Mouse (Mus musculus) layer of hippocampus, adult 11-12 months (tissue): Measurements from ENCODE around the gene Olfr9.
"Not testable (repeated sequence)": the region's sequence is repeated elsewhere in the genome, so short reads cannot be mapped to it uniquely, and the experiment has no call there.

Source experiments
- DNase-seq: peaks from one replicate; pipeline ENCODE4 v3.0.0; 2022; ENCODE audit warnings: low spot score

Gene Olfr9

GRCm38 (mm10) chr10:128989131-128989530 lies at the start of gene Olfr9:
Gene Olfr9, plus strand, starts transcription at chr10:128989431.
- DNase-seq = not testable (repeated sequence)

GRCm38 (mm10) chr10:128940475-128941061 lies 48.7 kb upstream of the Olfr9 start:
- DNase-seq = no peak

GRCm38 (mm10) chr10:128945675-128946074 lies 43.6 kb upstream of the Olfr9 start:
- no peak for DNase-seq

- DNase-seq = no peak
Measured at GRCm38 (mm10) chr10:128947496-128947895, 41.7 kb upstream of the Olfr9 start.

- DNase-seq = no peak
Measured at GRCm38 (mm10) chr10:128950208-128950887, 38.9 kb upstream of the Olfr9 start.

- DNase-seq = no peak
Measured at GRCm38 (mm10) chr10:128958340-128958739, 30.9 kb upstream of the Olfr9 start.

- DNase-seq = no peak
Measured at GRCm38 (mm10) chr10:128960142-128960541, 29.1 kb upstream of the Olfr9 start.

GRCm38 (mm10) chr10:128960590-128961584 lies 28.3 kb upstream of the Olfr9 start, which contains the start of gene Mettl7b:
Gene Mettl7b, minus strand, starts transcription at chr10:128960988.
- DNase-seq = peak; percentile 20

- DNase-seq = no peak
Measured at GRCm38 (mm10) chr10:128964961-128965360, 24.3 kb upstream of the Olfr9 start.

- DNase-seq = no peak
Measured at GRCm38 (mm10) chr10:128965871-128966270, 23.4 kb upstream of the Olfr9 start.

GRCm38 (mm10) chr10:128968341-128968749 lies 20.9 kb upstream of the Olfr9 start:
- no peak for DNase-seq

- no peak for DNase-seq
Measured at GRCm38 (mm10) chr10:128970740-128971250, 18.4 kb upstream of the Olfr9 start.

GRCm38 (mm10) chr10:128972841-128973240 lies 16.4 kb upstream of the Olfr9 start:
- DNase-seq = no peak

- no peak for DNase-seq
Measured at GRCm38 (mm10) chr10:128976395-128976794, 12.8 kb upstream of the Olfr9 start.

- DNase-seq = peak; percentile 61
Measured at GRCm38 (mm10) chr10:128977522-128978114, 11.6 kb upstream of the Olfr9 start.

- no peak for DNase-seq
Measured at GRCm38 (mm10) chr10:128980644-128981365, 8.4 kb upstream of the Olfr9 start.

GRCm38 (mm10) chr10:128990129-128990850 lies 1.1 kb downstream of the Olfr9 start:
- not testable (repeated sequence) for DNase-seq

GRCm38 (mm10) chr10:128990994-128991393 lies 1.8 kb downstream of the Olfr9 start:
- DNase-seq = no peak

GRCm38 (mm10) chr10:128995796-128996195 lies 6.6 kb downstream of the Olfr9 start:
- DNase-seq = no peak

GRCm38 (mm10) chr10:128996523-128997040 lies 7.4 kb downstream of the Olfr9 start:
- no peak for DNase-seq
